Mouse (Mus musculus): Measurements from ENCODE around the gene Mettl5.

- TF ChIP-seq CTCF (IDR thresholded peaks at IDR 0.05; ENCODE audit: low read depth) (peak; percentile 63), EP300 (IDR thresholded peaks at IDR 0.05; ENCODE audit: low read depth) (no peak)
Measured at GRCm38 (mm10) chr2:69883990-69884391, 1.4 kb downstream of the Mettl5 start.
